Mouse (Mus musculus): ENCODE data around the gene Wscd1.
"Not testable (repeated sequence)": the region's sequence is repeated elsewhere in the genome, so short reads cannot be mapped to it uniquely, and the experiment has no call there.

Gene Wscd1

DNA sequence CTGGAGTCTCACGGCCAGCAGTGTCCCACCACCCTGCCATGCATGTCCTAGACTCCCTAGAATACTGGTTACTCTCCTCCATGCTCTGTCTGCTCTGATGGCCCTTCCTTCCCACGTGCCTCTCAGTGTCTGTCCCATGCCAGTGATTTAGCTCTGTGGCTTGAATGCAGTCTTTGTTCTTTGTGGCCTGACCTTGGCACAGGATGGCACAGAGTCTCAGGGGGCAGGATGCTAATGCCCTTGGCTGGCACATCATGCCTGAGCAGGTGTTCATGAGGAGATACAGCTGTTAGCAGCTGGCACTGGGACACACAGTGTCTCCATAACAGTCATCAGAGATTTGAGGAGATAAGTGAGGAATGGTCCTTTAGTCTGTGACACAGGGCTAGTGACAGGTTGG, 20.8 kb downstream of the Wscd1 start:
- DNase-seq (ENCODE audit: low spot score) = no peak

DNA sequence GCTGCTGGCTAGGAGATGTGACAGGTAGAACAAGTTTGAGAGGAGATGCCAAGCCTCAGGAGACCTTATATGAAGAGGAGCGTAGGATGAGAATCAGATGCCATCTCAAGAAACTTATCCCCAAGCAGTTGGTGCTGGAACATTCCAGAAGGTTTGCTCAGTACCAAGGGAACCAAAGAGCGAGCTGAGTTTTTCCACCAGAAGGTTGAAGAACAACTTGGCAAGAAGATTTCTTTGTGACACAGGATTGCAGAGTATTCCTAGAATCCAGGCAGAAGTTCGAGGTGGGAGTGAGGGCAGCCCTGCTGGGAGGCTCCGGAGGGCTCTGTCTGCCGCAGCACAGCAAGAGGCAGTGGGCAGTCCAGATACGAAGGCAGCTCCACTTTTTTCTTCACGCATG, 21.4 kb downstream of the Wscd1 start:
- DNase-seq (ENCODE audit: low spot score) = no peak

DNA sequence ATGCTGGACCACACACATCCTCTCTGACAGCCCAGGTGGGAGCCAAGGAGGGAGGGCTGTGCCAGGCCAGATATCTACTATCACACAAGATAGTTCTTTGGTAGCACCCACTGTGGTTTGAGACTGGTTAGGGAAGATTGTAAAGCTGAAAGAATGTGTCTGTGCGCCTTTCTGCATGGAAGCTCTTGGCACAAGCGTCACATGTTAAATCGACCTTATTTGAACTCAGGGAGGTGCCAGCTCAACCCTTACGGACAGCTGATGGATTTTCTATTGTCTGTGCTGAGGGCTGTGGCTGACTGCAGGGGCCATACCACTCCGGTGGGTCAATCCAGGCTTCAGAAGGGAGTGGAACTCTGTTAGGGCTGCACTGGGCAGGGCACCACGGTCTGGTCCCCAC, 22.3 kb downstream of the Wscd1 start:
- no peak for DNase-seq (ENCODE audit: low spot score)

DNA sequence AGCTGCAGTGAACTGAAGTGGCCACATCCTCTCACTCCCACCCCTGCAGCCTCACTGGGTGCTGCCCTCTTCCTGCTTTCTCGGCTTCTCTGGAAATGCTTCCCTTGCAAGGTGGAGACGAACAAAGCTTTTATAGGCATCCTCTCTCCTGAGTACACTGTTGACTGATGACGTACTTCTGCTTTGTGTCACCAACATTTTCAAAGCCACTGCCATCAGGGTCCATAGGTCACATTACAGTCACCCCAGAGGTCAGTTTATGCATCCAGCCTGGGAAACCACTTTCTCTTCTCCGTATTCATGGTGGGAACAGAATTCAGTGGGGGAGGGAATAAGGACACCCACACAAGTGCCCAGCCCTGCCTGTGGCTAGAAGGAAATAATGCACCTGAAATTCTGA, 23.1 kb downstream of the Wscd1 start:
- DNase-seq (ENCODE audit: low spot score) = no peak

DNA sequence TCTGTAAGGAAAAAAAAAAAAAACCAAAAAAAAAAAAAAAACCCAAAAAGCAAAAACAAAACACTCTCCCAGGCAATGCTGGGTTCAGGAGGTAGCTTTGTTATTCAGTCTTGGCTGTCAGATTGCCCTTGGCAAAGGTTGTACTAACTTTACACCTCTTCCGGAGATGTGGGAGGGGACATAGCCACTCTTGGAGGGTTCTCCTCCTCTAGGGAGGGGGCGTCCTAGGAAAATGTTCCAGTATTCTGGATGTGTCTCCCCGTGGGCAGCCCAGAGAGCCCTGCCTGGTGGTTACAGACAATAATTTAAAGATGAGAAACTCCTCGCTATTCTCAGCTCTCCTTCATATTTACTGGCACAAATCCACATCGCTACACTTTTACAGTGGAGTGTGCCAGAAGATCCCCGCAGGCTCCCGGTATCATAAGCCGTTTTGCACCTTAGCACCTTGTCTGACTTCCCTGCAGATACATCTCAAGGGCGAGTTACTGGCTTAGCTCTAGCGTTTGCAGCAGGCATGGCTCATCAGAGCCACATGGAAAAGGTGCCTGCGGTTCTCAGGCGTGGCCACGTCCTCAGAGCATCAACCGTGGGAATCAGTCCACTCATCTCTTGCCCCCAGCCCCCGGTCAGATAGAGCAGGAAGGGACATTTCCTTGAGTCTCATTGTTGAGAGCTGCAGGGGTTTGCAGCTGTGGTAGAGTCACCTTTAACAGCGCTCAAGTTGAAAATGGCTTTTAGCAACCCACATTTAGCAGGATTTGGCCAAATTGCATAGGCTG, 24.5 kb downstream of the Wscd1 start:
- no peak for DNase-seq (ENCODE audit: low spot score)

DNA sequence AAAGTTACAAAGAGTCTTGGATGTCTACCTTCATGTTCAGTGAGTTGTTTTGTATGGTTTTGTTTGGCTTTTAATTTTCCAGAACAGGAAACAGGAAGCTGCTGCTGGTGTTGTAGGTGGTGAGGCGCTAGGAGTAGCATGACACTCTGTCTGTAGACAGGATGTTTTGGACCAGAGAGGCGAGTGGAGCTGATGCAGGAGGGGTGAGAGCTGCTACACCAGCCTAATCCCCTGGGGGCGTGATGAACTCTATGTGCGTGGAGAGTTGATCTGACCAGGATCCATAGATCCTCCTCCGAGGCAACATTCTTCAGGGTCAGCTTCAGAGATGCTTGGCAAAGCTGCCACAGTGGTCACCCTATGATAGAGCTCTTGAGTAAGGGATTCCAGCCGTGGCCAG, 25.3 kb downstream of the Wscd1 start:
- no peak for DNase-seq (ENCODE audit: low spot score)

DNA sequence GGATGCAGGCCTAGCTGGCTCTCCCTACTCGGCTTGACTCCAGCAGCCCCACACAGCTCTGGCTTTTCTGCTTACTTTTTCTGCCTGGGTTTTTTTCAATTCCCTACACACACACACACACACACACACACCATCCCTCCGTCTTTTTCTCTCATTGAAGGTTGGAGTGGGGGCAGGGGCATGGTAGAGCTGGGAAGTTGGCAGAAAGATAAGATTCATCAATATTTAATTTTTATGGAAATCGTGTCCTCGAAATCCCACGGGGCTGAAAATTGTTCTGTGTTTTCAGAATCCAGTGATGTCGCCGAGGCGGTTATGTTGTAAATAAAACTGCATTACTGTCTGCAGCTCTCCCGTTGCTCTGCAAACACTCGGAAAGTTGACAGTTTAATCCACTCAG, 29.9 kb downstream of the Wscd1 start:
- DNase-seq (ENCODE audit: low spot score) = no peak

DNA sequence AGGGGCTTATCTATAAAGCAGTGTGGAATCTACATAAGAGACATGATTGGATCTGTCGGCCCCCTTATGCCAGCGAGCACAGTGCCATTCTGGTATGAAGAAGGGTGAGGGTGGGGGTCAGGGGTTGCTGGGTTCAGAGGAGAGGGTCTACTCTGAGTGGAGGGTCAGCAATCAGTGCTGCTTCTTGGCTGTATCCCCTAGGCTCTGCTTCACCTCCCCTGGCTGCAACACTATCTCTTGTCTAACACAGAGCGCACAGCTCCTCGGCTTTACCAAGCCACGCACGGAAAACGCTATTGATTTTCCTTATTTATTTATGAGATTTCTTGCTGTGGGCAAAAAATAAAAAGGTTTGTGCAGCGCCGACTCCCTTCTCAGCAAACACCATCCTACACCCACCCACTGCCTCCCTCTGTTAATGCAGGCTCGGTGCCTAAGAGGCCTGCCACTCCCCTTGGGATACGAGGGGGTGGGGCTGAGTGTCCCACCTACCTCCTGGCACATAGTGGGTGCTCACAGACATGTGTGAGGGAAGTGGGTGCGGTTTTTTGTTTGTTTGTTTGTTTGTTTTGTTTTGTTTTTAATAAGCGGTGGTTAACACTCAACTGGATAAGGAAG, 32.1 kb downstream of the Wscd1 start:
- DNase-seq (ENCODE audit: low spot score) = no peak

DNA sequence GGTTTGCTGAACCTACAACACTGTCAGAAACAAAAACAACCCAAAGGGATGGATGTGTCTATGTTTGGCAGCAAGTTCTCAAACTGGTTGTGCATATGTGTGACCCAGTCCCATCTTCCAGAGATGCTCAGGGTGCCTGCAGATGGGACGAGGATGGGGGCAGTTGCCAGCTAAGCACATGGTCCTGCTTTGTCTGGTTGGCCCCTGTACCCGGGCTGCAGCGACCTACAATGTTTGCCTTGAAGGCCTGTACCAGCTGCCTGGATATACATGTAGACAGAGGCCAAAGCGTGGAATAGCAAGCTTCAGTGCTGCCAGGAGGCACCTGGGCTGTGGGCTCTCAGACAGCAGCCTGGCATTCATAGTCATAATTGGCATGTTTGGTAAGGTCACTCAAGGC, 35.8 kb downstream of the Wscd1 start:
- DNase-seq (ENCODE audit: low spot score) = no peak

DNA sequence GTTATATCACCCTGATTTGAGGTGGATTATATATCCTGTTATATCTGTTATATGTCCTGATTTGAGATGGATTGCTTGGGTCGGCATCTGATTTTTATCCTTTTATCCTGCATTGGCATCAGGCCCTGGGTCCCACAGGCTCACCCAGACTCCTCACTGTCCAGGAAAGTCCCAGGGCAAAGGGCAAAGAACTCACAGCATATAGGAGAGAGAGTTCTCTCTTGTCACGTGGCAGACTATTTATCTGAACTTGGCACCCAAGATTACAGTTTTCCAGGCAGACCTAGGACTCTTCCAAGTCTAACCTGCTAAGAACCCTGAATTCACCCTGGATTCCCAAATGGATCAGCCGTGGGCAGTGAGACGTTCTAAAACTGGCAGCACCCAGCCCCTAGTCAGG, 38.5 kb downstream of the Wscd1 start:
- DNase-seq (ENCODE audit: low spot score) = no peak

DNA sequence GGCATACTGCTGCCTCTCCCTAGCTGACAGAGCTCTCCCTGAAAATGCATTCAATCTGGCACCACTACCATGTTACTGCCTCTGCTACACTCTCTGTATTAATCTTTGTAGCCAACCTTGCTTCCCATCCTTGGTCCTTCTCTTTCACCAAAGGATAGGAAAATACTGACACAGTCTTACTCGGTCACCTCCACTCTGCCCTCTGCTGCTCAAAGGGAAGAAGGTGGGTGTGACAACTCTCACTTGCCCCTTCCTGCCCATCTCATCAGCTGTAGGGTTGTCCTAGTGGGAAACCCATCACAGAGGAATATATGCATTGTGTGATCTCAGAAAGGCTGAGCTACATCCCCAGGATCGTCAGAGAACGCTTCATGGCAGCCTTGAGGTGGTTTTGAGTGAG, 40.5 kb downstream of the Wscd1 start:
- DNase-seq (ENCODE audit: low spot score) = no peak

DNA sequence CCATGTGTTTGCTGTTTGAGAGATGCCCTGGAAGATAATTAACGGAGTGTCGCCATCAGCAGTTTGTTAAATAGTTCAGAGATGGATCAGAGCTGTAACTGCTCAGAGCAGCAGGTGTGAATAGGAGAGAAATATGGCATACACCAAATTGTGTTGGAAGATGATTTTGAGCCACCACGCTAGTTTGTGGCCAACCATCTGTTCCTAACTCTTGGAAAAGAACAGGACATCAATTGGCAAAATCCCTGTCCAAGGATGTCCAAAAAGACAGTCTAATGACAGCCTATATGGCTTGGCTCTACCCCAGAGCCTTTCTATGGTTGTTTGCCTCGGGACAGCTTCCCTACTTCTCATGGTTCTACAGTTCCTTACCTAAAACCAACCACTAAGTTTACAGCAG, 49.5 kb downstream of the Wscd1 start:
- DNase-seq (ENCODE audit: low spot score) = no peak

DNA sequence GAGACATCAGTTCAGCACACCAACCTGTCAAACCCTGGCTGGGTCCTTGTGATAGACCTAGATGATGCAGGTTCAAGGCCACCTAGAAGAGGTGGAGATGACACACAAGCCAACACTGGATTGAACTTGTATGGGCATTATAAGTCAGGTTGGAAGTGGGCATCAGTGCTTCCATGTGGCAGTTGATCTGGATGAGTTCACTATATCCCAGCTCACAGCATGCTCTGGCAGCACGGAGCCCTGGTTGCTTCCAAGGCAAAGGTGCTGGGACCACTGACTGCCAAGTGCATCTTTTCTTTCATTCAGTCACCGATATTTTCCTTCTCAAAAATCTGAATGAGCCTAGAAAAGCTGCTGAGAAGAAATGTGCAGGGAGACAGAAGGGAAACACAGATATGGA, 58.8 kb downstream of the Wscd1 start:
- no peak for DNase-seq (ENCODE audit: low spot score)

DNA sequence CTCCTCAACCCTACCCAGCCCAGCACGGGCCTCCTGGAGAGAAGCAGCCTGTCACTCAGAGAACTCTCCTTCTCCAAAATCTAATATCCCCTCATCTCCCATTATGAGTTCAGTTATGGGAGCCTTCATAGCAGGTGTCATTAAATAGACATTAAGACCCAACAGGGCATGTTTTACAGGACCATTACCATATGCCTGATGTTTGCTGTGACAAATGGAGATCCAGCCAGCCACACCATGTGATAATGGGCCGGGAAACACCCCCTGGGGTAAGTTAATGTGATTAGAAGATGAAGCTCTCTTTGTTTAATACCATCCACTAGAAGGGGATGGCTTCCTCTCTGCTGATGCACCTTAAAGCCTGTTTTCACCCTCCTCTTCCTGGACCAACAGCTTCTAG, 62.1 kb downstream of the Wscd1 start:
- DNase-seq (ENCODE audit: low spot score) = no peak

DNA sequence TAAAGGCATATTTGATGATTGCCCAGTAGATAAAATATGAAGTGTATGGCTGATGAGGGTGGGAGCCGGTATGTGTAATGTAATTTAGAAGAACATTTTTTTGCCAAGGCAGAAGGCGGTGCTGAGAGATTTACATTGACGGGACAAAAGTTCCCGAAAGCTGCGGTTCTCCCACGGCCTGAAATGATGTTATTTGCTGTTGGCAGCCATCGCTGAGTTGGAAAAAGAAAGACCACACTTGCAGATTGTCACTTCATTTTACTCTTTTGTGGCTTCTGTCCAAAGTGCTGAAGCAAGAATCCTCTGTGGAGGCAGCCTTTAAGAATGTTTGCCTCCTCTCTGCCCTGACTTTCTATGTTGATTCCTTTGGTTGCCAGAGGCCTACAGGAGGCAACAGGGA, 63.2 kb downstream of the Wscd1 start:
- no peak for DNase-seq (ENCODE audit: low spot score)

DNA sequence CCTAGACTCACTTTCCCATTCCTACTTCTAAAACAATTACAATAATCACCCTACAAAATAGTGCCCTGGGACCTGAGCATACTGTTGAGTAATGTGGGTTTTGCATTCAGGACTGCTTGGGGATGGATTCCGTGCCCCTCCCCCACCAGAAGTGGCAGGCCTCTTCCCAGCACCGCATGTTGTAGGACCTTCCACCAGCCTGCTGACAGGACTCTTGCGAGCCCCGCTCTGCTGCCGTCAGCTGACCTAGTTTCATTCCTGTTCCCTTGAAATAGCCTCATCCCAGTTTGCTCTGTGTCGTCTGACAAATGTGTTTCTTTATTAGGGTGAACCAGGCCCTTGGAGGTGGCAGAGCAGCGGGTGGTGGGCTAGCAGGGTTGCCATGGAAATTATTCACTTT, 64.8 kb downstream of the Wscd1 start:
- no peak for DNase-seq (ENCODE audit: low spot score)

DNA sequence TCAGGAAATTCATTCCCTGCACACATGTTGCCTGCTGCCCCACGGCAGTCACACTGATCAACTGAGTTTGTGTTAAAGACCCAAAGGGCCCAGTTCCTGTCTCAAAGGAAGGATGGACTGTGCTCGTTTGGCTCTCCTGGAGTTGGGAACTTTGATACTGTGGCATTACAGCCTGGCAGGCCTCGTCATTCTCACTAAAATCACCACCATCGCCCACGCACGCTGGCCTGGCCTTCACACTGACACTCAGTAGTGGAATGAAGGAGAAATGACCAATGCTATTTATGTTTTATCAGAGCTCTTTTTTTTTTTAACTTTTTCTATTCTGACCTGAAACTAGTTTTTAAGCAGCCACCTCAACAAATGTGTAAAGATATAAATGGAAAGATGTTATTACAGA, 65.6 kb downstream of the Wscd1 start:
- DNase-seq (ENCODE audit: low spot score) = no peak

DNA sequence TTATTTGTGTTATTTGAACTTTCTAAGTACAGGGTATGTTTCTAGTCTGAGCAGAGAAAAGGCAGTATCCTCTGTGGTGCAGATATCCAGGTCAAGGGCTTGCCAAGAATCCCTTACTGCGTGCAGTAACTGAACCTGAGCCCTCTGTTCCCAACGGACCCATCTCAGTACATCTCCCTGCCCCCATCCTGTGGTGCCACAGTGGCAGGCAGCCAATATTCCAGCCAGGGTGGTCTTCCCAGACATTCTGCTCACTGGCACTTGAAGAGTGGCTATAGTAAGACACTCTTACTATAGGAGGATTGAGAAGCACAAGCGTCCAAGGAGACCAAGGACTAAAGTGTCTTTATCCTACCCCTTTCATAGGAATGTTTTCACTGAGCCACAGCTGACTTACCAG, 67.2 kb downstream of the Wscd1 start:
- DNase-seq (ENCODE audit: low spot score) = no peak

DNA sequence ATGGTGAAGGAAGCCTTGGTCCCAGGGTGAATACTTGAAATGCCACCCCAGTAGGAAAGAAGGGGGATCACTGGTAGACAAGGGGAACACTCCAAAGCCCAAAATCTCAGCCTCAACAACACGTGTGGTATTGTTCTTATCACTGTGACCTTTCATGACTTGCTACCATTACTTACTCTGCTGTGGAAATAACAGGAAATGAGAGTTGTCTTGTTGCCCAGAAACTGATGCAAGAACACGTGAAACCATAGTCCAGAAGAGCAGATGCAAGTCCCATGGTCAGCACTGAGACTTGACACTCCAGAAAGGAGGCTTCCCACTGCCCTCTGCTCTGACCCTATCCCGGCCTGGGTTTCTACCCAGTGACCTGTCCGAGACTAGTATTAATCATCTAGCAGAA, 67.6 kb downstream of the Wscd1 start:
- DNase-seq (ENCODE audit: low spot score) = no peak

DNA sequence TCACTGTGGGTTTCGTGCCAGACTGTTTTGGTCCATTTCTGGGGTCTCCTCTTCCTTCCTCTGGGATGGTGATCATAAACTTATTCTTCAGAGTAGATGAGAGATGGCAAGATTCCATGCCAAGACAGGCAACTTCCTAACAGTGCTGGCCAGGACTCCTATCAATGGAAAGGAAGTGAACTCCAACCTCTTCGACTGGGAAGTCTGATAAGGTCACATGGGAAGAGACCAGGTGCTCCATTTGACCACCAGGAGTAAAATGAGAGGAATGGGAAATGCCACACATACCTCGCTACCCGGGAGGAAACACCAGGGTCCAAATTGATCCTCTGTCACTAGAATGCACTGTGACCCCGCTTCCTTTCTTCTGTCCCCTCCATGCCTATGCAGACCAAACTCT, 68.4 kb downstream of the Wscd1 start:
- DNase-seq (ENCODE audit: low spot score) = no peak

DNA sequence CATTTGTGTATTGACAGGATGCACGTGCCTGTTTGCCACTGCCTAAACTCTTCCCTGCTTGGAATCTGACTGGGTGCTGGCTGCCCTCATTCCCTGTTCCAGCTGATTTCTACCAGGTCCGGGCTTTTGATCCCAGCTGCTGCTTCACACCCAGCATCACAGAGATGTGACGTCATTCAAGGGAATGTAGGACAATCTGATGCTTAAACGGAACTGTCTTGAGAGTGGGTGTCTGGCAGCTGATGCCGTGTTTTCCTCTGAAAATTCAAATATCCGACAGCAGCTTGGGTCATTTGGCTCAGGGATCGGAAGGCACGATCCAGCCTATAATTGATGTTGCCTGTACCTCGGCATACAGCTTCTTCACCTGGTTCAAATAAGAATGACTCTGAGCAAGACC, 70.2 kb downstream of the Wscd1 start:
- DNase-seq (ENCODE audit: low spot score) = no peak

DNA sequence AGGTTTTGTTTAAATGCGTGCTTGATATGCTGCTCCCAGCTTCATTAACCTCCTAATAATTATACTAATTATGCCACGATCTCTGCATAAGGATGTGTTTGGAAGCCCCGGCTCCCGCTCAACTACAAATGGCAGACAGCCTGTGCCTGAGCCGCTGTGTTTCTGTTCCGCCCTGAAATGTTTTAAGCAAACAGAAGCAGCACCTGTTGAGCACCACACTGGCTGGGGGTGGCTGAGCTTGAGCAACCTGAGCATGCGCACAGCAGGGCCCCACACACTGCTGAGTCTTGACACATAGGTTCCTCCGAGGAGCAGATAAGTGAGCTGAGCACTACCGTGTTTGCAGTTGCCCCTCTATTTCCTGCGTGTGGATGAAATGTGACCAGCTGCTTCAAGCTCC, 71.1 kb downstream of the Wscd1 start:
- no peak for DNase-seq (ENCODE audit: low spot score)

DNA sequence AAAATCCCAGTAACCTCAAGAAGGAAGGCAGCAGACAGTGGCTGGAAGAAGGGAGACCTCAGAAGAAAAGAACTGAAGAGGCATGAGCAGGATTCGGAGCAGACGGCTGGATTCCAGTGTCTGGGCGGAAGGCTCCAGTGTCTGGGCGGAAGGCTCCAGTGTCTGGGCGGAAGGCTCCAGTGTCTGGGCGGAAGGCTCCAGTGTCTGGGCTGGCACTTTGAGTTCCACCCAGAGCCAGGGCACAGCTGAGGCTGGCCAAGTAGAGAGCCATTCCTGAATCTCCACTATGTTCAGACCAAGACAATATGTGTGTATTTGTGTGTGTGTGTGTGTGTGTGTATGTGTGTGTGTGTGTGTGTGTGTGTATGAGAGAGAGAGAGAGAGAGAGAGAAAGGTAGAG, 71.8 kb downstream of the Wscd1 start:
- DNase-seq (ENCODE audit: low spot score) = not testable (repeated sequence)

DNA sequence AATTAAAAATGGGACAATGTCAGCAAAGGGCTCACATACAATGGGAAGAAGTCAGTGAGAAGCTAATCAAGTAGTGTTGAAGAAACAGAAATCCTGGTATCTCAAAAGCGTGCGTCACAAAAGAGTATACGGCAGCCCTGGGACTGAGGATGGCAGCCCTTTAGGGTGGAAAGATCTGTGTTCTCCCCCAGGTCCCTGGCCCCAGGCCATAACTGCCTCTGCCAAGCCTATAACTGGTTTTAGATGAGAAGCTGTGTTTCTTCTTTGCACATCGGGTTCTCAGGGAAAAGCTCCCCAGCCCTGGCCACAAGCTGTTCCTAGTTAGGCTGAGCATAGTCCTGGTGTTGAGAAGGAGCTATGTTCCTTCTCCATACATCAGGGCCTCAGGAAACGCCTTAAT, 72.3 kb downstream of the Wscd1 start:
- no peak for DNase-seq (ENCODE audit: low spot score)

Data from ovary, postnatal 10 days (tissue).